22 mouse cellular contexts compared by ENCODE assay signal in the genomic region with DNA sequence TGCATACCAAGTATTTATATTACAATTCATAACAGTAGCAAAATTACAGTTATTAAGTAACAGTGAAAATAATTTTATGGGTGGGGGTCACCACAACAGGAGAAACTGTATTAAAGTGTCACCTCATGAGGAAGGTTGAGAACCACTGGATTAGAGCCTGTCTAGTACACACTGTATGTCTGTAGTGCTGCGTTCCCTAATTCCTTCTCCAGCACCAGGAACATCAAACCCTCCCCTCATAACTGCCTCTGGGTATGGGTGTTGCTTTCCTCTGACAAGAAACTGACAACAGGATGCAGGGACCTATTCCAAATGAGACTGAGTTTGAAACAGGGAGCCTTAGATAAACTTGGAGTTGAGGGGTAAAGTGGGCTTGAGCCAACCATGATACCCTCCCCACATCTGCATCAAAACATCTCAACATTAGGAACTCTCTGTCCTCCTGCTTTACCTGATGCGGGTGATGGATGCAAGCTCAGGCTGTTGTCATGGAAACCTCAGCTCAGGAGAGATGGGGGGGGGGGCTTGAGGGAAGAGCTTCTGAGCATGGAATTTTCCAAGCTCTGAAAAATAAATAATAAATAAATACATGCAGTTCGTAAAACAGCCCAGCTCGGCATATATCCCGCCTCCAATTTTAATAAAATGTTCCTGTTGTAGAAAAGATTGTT.
DNase-seq lines count a peak whose midpoint lies in the region; ATAC-seq lines count a peak whose summit lies in the region.
"Had no signal": no experiment of that assay in that cellular context is flagged by ENCODE, and none has a peak within 500 bp of the region (broad histone marks: within the 10 kb centered on the region; RNA-seq: fewer than 3 reads in every experiment).

No protein-coding gene starts in this region.

- no peak overlapping the region for H3K9ac ChIP-seq in hindbrain, embryonic 12.5 days
- H3K9ac ChIP-seq in hindbrain, embryonic 11.5 days (ENCODE audit: low read depth, low read length) = no peak overlapping the region
- H3K9ac ChIP-seq in forebrain, embryonic 16.5 days (replicated peaks; ENCODE audit: low read depth, low read length) = no peak overlapping the region
- H3K9ac ChIP-seq in midbrain, embryonic 15.5 days = no peak overlapping the region
- H3K9ac ChIP-seq: heart, embryonic 13.5 days; limb, embryonic 15.5 days; liver, embryonic 15.5 days had no signal

- WGBS in hindbrain, embryonic 12.5 days = 89% methylated on average over 5 of the region's 5 CpGs
- WGBS in hindbrain, embryonic 11.5 days = 90% methylated on average over 5 of the region's 5 CpGs
- WGBS in forebrain, embryonic 16.5 days = 80% methylated on average over 5 of the region's 5 CpGs
- WGBS in midbrain, embryonic 15.5 days = 55% methylated on average over 5 of the region's 5 CpGs

- no peak for DNase-seq in hindbrain, embryonic 11.5 days (ENCODE audit: low spot score)
- DNase-seq in brain, adult 2 months (ENCODE audit: low read depth, low spot score) = peak; percentile 65
- no peak for DNase-seq in lung, adult 18-20 months
- DNase-seq: adrenal gland, postnatal 14 days; cerebellum, adult 2 months; gastrocnemius, adult 2 months; kidney, adult 9 months; kidney, postnatal 4 days; right cerebral cortex, postnatal 4 days; thymus, adult 2 months had no signal

- ATAC-seq in hindbrain, embryonic 12.5 days (ENCODE audit: low FRiP score) = peak; percentile 60
- ATAC-seq in hindbrain, embryonic 11.5 days (ENCODE audit: low FRiP score) = no peak
- peak; percentile 51; the same call in 1 of the 2 replicates for ATAC-seq in forebrain, embryonic 16.5 days
- peak; percentile 84 for ATAC-seq in midbrain, embryonic 15.5 days (replicated peaks)
- no peak for ATAC-seq in megakaryocyte-erythroid progenitor cell, adult 5-6 weeks (replicated peaks; ENCODE audit: low FRiP score, low TSS enrichment, poor library complexity, severe bottlenecking)
- no peak for ATAC-seq in erythroblast, adult 5-6 weeks (replicated peaks; ENCODE audit: low FRiP score, poor library complexity, severe bottlenecking)
- ATAC-seq: activated CD4-positive, CD25-positive, alpha-beta regulatory T cell, adult 4 months; lung, postnatal 0 days had no signal

- H3K9me3 ChIP-seq in hindbrain, embryonic 12.5 days (replicated peaks) = no peaks in the 10 kb centered on the region
- H3K9me3 ChIP-seq in hindbrain, embryonic 11.5 days (ENCODE audit: control insufficient read depth, low read length) = no peaks in the 10 kb centered on the region
- no peaks in the 10 kb centered on the region for H3K9me3 ChIP-seq in forebrain, embryonic 16.5 days (ENCODE audit: control insufficient read depth, low read length)
- H3K9me3 ChIP-seq in midbrain, embryonic 15.5 days = no peaks in the 10 kb centered on the region
- H3K9me3 ChIP-seq: G1E; heart, embryonic 13.5 days; limb, embryonic 15.5 days; liver, embryonic 15.5 days had no signal

- H3K36me3 ChIP-seq in hindbrain, embryonic 12.5 days = no peaks in the 10 kb centered on the region
- no peaks in the 10 kb centered on the region for H3K36me3 ChIP-seq in hindbrain, embryonic 11.5 days (ENCODE audit: control insufficient read depth, insufficient read depth, low read length)
- no peaks in the 10 kb centered on the region for H3K36me3 ChIP-seq in forebrain, embryonic 16.5 days (ENCODE audit: control insufficient read depth, insufficient read depth)
- no peaks in the 10 kb centered on the region for H3K36me3 ChIP-seq in midbrain, embryonic 15.5 days (replicated peaks)
- H3K36me3 ChIP-seq: G1E; heart, embryonic 13.5 days; limb, embryonic 15.5 days; liver, embryonic 15.5 days had no signal

- H3K4me3 ChIP-seq in hindbrain, embryonic 12.5 days = no peak overlapping the region
- H3K4me3 ChIP-seq in hindbrain, embryonic 11.5 days (ENCODE audit: low read depth, low read length) = no peak overlapping the region
- no peak overlapping the region for H3K4me3 ChIP-seq in forebrain, embryonic 16.5 days (replicated peaks; ENCODE audit: low read length)
- no peak overlapping the region for H3K4me3 ChIP-seq in midbrain, embryonic 15.5 days
- H3K4me3 ChIP-seq: gastrocnemius, adult 2 months; heart, embryonic 13.5 days; limb, embryonic 15.5 days; liver, embryonic 15.5 days; myocyte had no signal

- H3K27me3 ChIP-seq in hindbrain, embryonic 12.5 days = no peaks in the 10 kb centered on the region
- no peaks in the 10 kb centered on the region for H3K27me3 ChIP-seq in hindbrain, embryonic 11.5 days (ENCODE audit: control insufficient read depth, insufficient read depth, low read length)
- H3K27me3 ChIP-seq in forebrain, embryonic 16.5 days (replicated peaks; ENCODE audit: control insufficient read depth, insufficient read depth, low read length) = no peaks in the 10 kb centered on the region
- no peaks in the 10 kb centered on the region for H3K27me3 ChIP-seq in midbrain, embryonic 15.5 days (replicated peaks)
- H3K27me3 ChIP-seq: heart, embryonic 13.5 days; limb, embryonic 15.5 days; liver, embryonic 15.5 days had no signal

- H3K4me2 ChIP-seq in hindbrain, embryonic 12.5 days (replicated peaks) = no peak overlapping the region
- H3K4me2 ChIP-seq in hindbrain, embryonic 11.5 days (replicated peaks; ENCODE audit: low read depth, low read length) = no peak overlapping the region
- no peak overlapping the region for H3K4me2 ChIP-seq in forebrain, embryonic 16.5 days (ENCODE audit: low read length)
- no peak overlapping the region for H3K4me2 ChIP-seq in midbrain, embryonic 15.5 days
- H3K4me2 ChIP-seq: heart, embryonic 13.5 days; limb, embryonic 15.5 days; liver, embryonic 15.5 days had no signal

- H3K27ac ChIP-seq in hindbrain, embryonic 12.5 days = 0 out of 2 replicates have a peak overlapping the region, but pooled peaks have one; percentile 5
- H3K27ac ChIP-seq in hindbrain, embryonic 11.5 days (ENCODE audit: low read depth, low read length) = no peak overlapping the region
- 0 out of 2 replicates have a peak overlapping the region, but pooled peaks have one; percentile 1 for H3K27ac ChIP-seq in forebrain, embryonic 16.5 days (ENCODE audit: low read length)
- H3K27ac ChIP-seq in midbrain, embryonic 15.5 days = peak overlapping the region; percentile 58
- H3K27ac ChIP-seq: gastrocnemius, adult 2 months; heart, embryonic 13.5 days; liver, embryonic 15.5 days had no signal

- H3K4me1 ChIP-seq in hindbrain, embryonic 12.5 days = no peaks in the 10 kb centered on the region
- no peaks in the 10 kb centered on the region for H3K4me1 ChIP-seq in hindbrain, embryonic 11.5 days (replicated peaks; ENCODE audit: control insufficient read depth, insufficient read depth, low read length)
- H3K4me1 ChIP-seq in forebrain, embryonic 16.5 days (replicated peaks; ENCODE audit: control insufficient read depth, insufficient read depth, low read length) = peaks cover 11% of the 10 kb centered on the region
- peaks cover 32% of the 10 kb centered on the region for H3K4me1 ChIP-seq in midbrain, embryonic 15.5 days
- H3K4me1 ChIP-seq: liver, embryonic 15.5 days had no signal

Comparison
In these comparisons a context has a peak if more than half of its experiments do, and no peak if none do; other contexts are left out.
1. ATAC-seq: peak in hindbrain, embryonic 12.5 days (single experiment), forebrain, embryonic 16.5 days (single experiment) and midbrain, embryonic 15.5 days (single experiment); none in hindbrain, embryonic 11.5 days (single experiment), megakaryocyte-erythroid progenitor cell, adult 5-6 weeks (single experiment) and erythroblast, adult 5-6 weeks (single experiment).